Mouse (Mus musculus) neural tube, embryonic 15.5 days (tissue): ENCODE data around the gene Gpatch3. TPM values are rescaled to one million over a fixed set of nuclear protein-coding genes. Genes with fewer than 3 reads are reported as not detected.

Experiments
- ATAC-seq: fragments of 200-750 bp; cut with Nextera tagmentation; 2 replicates; pipeline ENCODE4 v1.8.0; 2017; ENCODE audit warnings: mild to moderate bottlenecking, moderate TSS enrichment, moderate library complexity; ENCODE audit not compliant: low FRiP score
- H3K27ac ChIP-seq: fragments of 300-500 bp; sonication (generic); replicated peaks from 2 replicates; pipeline ENCODE4 v1.5.1; 2015; ENCODE audit warnings: mild to moderate bottlenecking, inconsistent platforms
- H3K27me3 ChIP-seq: fragments of 300-500 bp; sonication (generic); replicated peaks from 2 replicates; pipeline ENCODE4 v1.6.1; 2015; ENCODE audit warnings: inconsistent platforms
- H3K36me3 ChIP-seq: fragments of 300-500 bp; sonication (generic); 2 replicates; pipeline ENCODE4 v1.6.1; 2015; ENCODE audit warnings: inconsistent platforms
- H3K4me1 ChIP-seq: fragments of 300-500 bp; sonication (generic); 2 replicates; pipeline ENCODE4 v1.6.1; 2015; ENCODE audit warnings: inconsistent platforms
- H3K4me2 ChIP-seq: fragments of 300-500 bp; sonication (generic); 2 replicates; pipeline ENCODE4 v1.6.1; 2015; ENCODE audit warnings: inconsistent platforms, mild to moderate bottlenecking, moderate library complexity
- H3K4me3 ChIP-seq: fragments of 300-500 bp; sonication (generic); replicated peaks from 2 replicates; pipeline ENCODE4 v1.5.1; 2015; ENCODE audit warnings: mild to moderate bottlenecking, inconsistent platforms
- H3K9ac ChIP-seq: fragments of 300-500 bp; sonication (generic); replicated peaks from 2 replicates; pipeline ENCODE4 v1.6.1; 2015; ENCODE audit warnings: mild to moderate bottlenecking, inconsistent platforms
- H3K9me3 ChIP-seq: fragments of 300-500 bp; sonication (generic); replicated peaks from 2 replicates; pipeline ENCODE4 v1.6.1; 2016; ENCODE audit warnings: inconsistent platforms
- WGBS: fragments of 180-500 bp; shearing (Covaris S2); methylation state at CpG from one replicate; pipeline ENCODE4 v1.1.7; 2015; ENCODE audit warnings: mixed read lengths; 5-methylcytosine and 5-hydroxymethylcytosine counted together
- polyA plus RNA-seq: library from polyadenylated mRNA; unstranded; fragments of >200 nt; fragmentation: Nextera tagmentation; extraction: Ambion mirVana; gene quantifications from 2 replicates; pipeline ENCODE4 v1.2.1, GENCODE M21; 2015

Gpatch3 gene
- polyA plus RNA-seq, 1 experiment from 2014 or later: 5.8 TPM

DNA sequence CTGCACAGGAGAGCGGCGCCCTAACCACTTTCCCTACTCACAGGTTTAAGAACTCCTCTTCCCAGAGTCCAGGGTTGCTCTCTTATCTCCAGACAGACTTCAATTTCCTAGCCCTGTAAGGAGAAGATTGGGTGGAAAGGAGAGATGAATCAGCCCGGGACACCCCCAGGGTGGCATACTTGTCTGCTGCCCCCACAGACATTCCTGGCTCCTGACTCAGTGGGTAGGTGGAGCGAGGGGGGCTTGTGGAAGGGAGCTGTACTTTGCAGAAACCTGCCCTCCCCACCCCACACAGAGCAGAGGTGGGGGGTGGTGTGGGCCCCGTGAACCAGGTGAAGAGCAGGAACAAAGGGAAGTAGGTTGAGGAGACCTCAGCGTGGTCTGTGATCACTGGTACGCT, 21.0 kb downstream of the Gpatch3 start:
- Histone ChIP-seq H3K4me3 (no peak overlapping the region), H3K27me3 (peaks cover 34% of the 10 kb centered on the region), H3K9me3 (no peaks in the 10 kb centered on the region), H3K27ac (no peak overlapping the region), H3K4me2 (no peak overlapping the region), H3K9ac (no peak overlapping the region), H3K36me3 (peaks cover 17% of the 10 kb centered on the region), H3K4me1 (peaks cover 13% of the 10 kb centered on the region)
- WGBS: 80% methylated on average over 7 of the region's 7 CpGs
- ATAC-seq: no peak

DNA sequence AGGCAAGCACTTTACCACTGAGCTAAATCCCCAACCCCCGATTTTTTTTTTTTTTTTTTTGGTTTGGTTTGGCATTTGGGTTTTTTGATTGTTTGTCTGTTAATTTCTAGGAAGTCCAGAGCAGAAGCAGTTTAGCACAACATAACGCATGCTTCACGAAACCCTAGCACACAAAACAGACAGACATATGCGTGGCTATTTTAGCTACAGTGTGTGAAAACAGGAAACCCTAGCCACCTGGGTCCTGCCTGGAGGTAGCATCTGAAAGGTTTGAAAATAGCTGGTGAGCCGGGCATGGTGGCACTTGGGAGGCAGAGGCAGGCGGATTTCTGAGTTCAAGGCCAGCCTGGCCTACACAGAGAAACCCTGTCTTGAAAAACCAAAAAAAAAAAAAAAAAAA, 21.5 kb downstream of the Gpatch3 start:
- peaks cover 13% of the 10 kb centered on the region for H3K4me1 ChIP-seq
- H3K27me3 ChIP-seq: peaks cover 34% of the 10 kb centered on the region
- no peaks in the 10 kb centered on the region for H3K9me3 ChIP-seq
- ATAC-seq: no peak
- H3K9ac ChIP-seq: no peak overlapping the region
- H3K36me3 ChIP-seq: peaks cover 11% of the 10 kb centered on the region
- no peak overlapping the region for H3K4me3 ChIP-seq
- WGBS: 89% methylated on average over 6 of the region's 6 CpGs
- H3K4me2 ChIP-seq: no peak overlapping the region
- no peak overlapping the region for H3K27ac ChIP-seq

DNA sequence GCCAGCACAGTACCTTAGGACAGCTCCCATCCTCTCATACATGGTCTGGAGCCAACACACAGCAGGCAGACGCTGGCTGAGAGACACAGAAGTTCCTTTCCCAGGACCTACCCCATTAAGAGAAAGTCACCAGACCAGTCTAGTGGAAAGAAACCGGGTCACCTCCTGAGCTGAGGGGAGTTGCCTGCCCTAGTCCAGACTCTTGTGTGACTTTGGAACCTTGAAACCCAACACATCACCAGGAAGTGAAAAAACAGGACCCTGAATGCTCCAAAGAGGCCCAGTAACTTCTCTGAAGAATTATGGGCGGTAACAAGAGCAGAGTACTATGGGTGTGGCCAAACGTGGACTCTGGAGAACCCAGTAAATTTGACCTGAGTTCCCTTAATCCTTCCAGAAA, 24.1 kb downstream of the Gpatch3 start:
- Histone ChIP-seq H3K36me3 (peaks cover 4% of the 10 kb centered on the region), H3K4me2 (no peak overlapping the region), H3K4me1 (peaks cover 19% of the 10 kb centered on the region), H3K9me3 (no peaks in the 10 kb centered on the region), H3K27me3 (peaks cover 56% of the 10 kb centered on the region), H3K27ac (no peak overlapping the region), H3K4me3 (no peak overlapping the region), H3K9ac (no peak overlapping the region)
- WGBS: 43% methylated on average over 4 of the region's 4 CpGs
- ATAC-seq: no peak

DNA sequence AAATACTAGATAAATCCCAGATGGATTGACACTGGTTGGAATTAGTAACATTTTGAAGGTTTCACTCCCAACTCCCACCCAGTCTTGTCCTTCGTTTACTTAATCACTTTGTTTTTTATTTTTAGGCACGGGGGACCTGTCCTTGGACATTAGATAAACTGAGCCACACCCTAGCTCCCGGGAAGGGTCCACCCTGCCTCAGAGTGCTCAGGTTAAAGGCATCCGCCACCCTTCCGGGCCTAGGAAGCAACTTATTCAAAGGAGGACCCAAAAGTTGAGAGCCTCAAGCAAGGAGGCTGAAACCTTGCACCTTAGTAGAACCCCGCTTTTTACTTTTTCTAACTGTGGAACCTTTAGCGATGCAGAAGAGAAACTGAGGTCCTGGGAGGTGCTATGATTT, 24.6 kb downstream of the Gpatch3 start:
- Histone ChIP-seq H3K4me3 (peak overlapping the region; percentile 43), H3K9ac (peak overlapping the region; percentile 42; the same call in 1 of the 2 replicates), H3K9me3 (no peaks in the 10 kb centered on the region), H3K4me2 (peak overlapping the region; percentile 71), H3K4me1 (peaks cover 19% of the 10 kb centered on the region), H3K27me3 (peaks cover 59% of the 10 kb centered on the region), H3K36me3 (peaks cover 9% of the 10 kb centered on the region), H3K27ac (no peak overlapping the region)
- 25% methylated on average over 7 of the region's 7 CpGs for WGBS
- ATAC-seq: no peak

- peak overlapping the region; percentile 43 for H3K4me3 ChIP-seq
- peaks cover 19% of the 10 kb centered on the region for H3K4me1 ChIP-seq
- ATAC-seq: peak; percentile 76
- H3K9me3 ChIP-seq: no peaks in the 10 kb centered on the region
- peaks cover 59% of the 10 kb centered on the region for H3K27me3 ChIP-seq
- H3K27ac ChIP-seq: no peak overlapping the region
- H3K4me2 ChIP-seq: peak overlapping the region; percentile 71
- 0% methylated on average over 49 of the region's 50 CpGs for WGBS
- peak overlapping the region; percentile 42; the same call in 1 of the 2 replicates for H3K9ac ChIP-seq
- peaks cover 11% of the 10 kb centered on the region for H3K36me3 ChIP-seq
Measured at GRCm38 (mm10) chr4:133599571-133600073, 25.1 kb downstream of the Gpatch3 start.

GRCm38 (mm10) chr4:133600306-133600705, 25.8 kb downstream of the Gpatch3 start:
- no peaks in the 10 kb centered on the region for H3K9me3 ChIP-seq
- 15% methylated on average over 9 of the region's 9 CpGs for WGBS
- no peak overlapping the region for H3K27ac ChIP-seq
- peak overlapping the region; percentile 43 for H3K4me3 ChIP-seq
- peak overlapping the region; percentile 71 for H3K4me2 ChIP-seq
- H3K27me3 ChIP-seq: peaks cover 59% of the 10 kb centered on the region
- ATAC-seq: no peak
- H3K4me1 ChIP-seq: peaks cover 19% of the 10 kb centered on the region
- H3K9ac ChIP-seq: no peak overlapping the region
- peaks cover 13% of the 10 kb centered on the region for H3K36me3 ChIP-seq

- peak within 1 kb of the TSS; percentile 14 for H3K4me3 ChIP-seq
- under 1% methylated on average over 16 of the region's 16 CpGs for WGBS
- ATAC-seq: no peak
Measured at GRCm38 (mm10) chr4:133601721-133602218, 27.2 kb downstream of the Gpatch3 start, which contains the start of gene Sfn. Sfn (minus strand) TSS chr4:133602168.

GRCm38 (mm10) chr4:133603056-133603455, 28.5 kb downstream of the Gpatch3 start:
- Histone ChIP-seq H3K4me2 (no peak overlapping the region), H3K4me1 (peaks cover 19% of the 10 kb centered on the region), H3K36me3 (peaks cover 39% of the 10 kb centered on the region), H3K9me3 (no peaks in the 10 kb centered on the region), H3K9ac (no peak overlapping the region), H3K27ac (no peak overlapping the region), H3K27me3 (peaks cover 50% of the 10 kb centered on the region), H3K4me3 (no peak overlapping the region)
- ATAC-seq: no peak
- 92% methylated on average over 5 of the region's 5 CpGs for WGBS

More at GRCm38 (mm10) chr4:133601721-133602218, 27.2 kb downstream of the Gpatch3 start, which contains the start of gene Sfn:
- Histone ChIP-seq H3K9ac (no peak within 1 kb of the TSS), H3K4me2 (peak within 1 kb of the TSS; percentile 26), H3K9me3 (no peaks in the 10 kb centered on the region), H3K27ac (no peak within 1 kb of the TSS), H3K4me1 (peaks cover 19% of the 10 kb centered on the region), H3K36me3 (peaks cover 27% of the 10 kb centered on the region), H3K27me3 (peaks cover 59% of the 10 kb centered on the region)

- ATAC-seq: no peak
- 92% methylated on average over 7 of the region's 7 CpGs for WGBS
Measured at GRCm38 (mm10) chr4:133604175-133604574, 29.6 kb downstream of the Gpatch3 start.

GRCm38 (mm10) chr4:133604856-133605255, 30.3 kb downstream of the Gpatch3 start:
- Histone ChIP-seq H3K27ac (no peak overlapping the region), H3K9me3 (no peaks in the 10 kb centered on the region), H3K36me3 (peaks cover 46% of the 10 kb centered on the region), H3K4me2 (no peak overlapping the region), H3K27me3 (peaks cover 32% of the 10 kb centered on the region), H3K4me3 (no peak overlapping the region), H3K9ac (no peak overlapping the region), H3K4me1 (peaks cover 11% of the 10 kb centered on the region)
- 56% methylated on average over 6 of the region's 6 CpGs for WGBS
- no peak for ATAC-seq

More at GRCm38 (mm10) chr4:133604175-133604574, 29.6 kb downstream of the Gpatch3 start:
- Histone ChIP-seq H3K27ac (no peak overlapping the region), H3K4me2 (no peak overlapping the region), H3K36me3 (peaks cover 46% of the 10 kb centered on the region), H3K27me3 (peaks cover 39% of the 10 kb centered on the region), H3K9me3 (no peaks in the 10 kb centered on the region), H3K4me3 (no peak overlapping the region), H3K4me1 (peaks cover 18% of the 10 kb centered on the region), H3K9ac (no peak overlapping the region)

DNA sequence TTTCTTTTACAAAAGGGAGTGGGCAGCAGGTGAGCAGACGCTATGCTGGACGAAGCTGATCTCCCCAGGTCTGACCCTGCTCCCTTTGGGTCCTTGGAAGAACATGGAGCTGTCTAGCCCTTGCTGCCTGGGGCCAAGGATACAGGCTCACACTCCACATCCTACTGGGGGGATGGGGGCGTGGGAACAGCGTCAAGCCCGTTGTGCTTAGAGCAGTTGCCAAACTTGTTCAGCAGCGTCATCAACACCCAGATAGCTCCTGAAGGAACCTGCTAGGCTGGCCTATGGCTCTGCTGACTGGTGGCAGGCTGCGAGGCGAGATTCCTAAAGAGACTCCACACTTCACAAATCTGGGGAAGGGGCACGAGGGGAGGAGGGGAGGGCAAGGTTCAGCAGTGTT, 30.8 kb downstream of the Gpatch3 start:
- H3K4me2 ChIP-seq: no peak overlapping the region
- H3K4me3 ChIP-seq: no peak overlapping the region
- peaks cover 6% of the 10 kb centered on the region for H3K4me1 ChIP-seq
- H3K27me3 ChIP-seq: peaks cover 28% of the 10 kb centered on the region
- H3K27ac ChIP-seq: no peak overlapping the region
- H3K9ac ChIP-seq: no peak overlapping the region
- peaks cover 47% of the 10 kb centered on the region for H3K36me3 ChIP-seq
- ATAC-seq: no peak
- no peaks in the 10 kb centered on the region for H3K9me3 ChIP-seq
- WGBS: 62% methylated on average over 9 of the region's 9 CpGs

- Histone ChIP-seq H3K4me1 (no peaks in the 10 kb centered on the region), H3K9me3 (no peaks in the 10 kb centered on the region), H3K4me3 (no peak overlapping the region), H3K9ac (no peak overlapping the region), H3K27me3 (peaks cover 17% of the 10 kb centered on the region), H3K27ac (no peak overlapping the region), H3K4me2 (no peak overlapping the region), H3K36me3 (peaks cover 64% of the 10 kb centered on the region)
- WGBS: 78% methylated on average over 10 of the region's 10 CpGs
- no peak for ATAC-seq
Measured at GRCm38 (mm10) chr4:133607284-133607683, 32.7 kb downstream of the Gpatch3 start.
